Mouse (Mus musculus) testis, adult 2 months (tissue): ENCODE data around the gene Adamtsl1. TPM values are rescaled to one million over a fixed set of nuclear protein-coding genes. Genes with fewer than 3 reads are reported as not detected.

Source experiments
- H3K27ac ChIP-seq: fragments of 200-500 bp; 2 replicates; pipeline ENCODE4 v1.5.1; 2012; ENCODE audit warnings: low read depth, low read length; ENCODE audit not compliant: control insufficient read depth, insufficient read depth
- H3K27me3 ChIP-seq: fragments of 200-500 bp; 2 replicates; pipeline ENCODE4 v1.6.1; 2012; ENCODE audit warnings: mild to moderate bottlenecking, low read length, moderate library complexity; ENCODE audit not compliant: control insufficient read depth, insufficient read depth
- H3K36me3 ChIP-seq: fragments of 200-500 bp; 2 replicates; pipeline ENCODE4 v1.6.1; 2012; ENCODE audit warnings: mild to moderate bottlenecking, low read length; ENCODE audit not compliant: control insufficient read depth, insufficient read depth
- H3K4me1 ChIP-seq: fragments of 200-500 bp; 2 replicates; pipeline ENCODE4 v1.6.1; 2012; ENCODE audit warnings: low read length; ENCODE audit not compliant: control insufficient read depth, insufficient read depth
- H3K4me3 ChIP-seq: fragments of 200-500 bp; 2 replicates; pipeline ENCODE4 v1.5.1; 2012; ENCODE audit warnings: low read depth, mild to moderate bottlenecking, low read length, moderate library complexity, mixed read lengths; ENCODE audit not compliant: control insufficient read depth
- CTCF ChIP-seq: fragments of 200-500 bp; IDR thresholded peaks from 2 replicates; pipeline ENCODE4 v1.5.1; 2012; ENCODE audit warnings: low read depth, mild to moderate bottlenecking, inconsistent platforms, low read length, moderate library complexity; ENCODE audit not compliant: control insufficient read depth, insufficient read depth, insufficient replicate concordance
- POLR2A ChIP-seq: fragments of 200-500 bp; IDR thresholded peaks from 2 replicates; pipeline ENCODE4 v1.6.1; 2012; ENCODE audit warnings: low read depth, mild to moderate bottlenecking, inconsistent platforms, low read length, moderate library complexity; ENCODE audit not compliant: control insufficient read depth
- polyA plus RNA-seq: library from polyadenylated mRNA; depleted of rRNA; stranded (reverse); fragments of >200 nt; gene quantifications from 2 replicates; pipeline ENCODE4 v1.2.3, GENCODE M21; 2012

Adamtsl1 gene
- polyA plus RNA-seq, 1 experiment, result 5.2 TPM

DNA sequence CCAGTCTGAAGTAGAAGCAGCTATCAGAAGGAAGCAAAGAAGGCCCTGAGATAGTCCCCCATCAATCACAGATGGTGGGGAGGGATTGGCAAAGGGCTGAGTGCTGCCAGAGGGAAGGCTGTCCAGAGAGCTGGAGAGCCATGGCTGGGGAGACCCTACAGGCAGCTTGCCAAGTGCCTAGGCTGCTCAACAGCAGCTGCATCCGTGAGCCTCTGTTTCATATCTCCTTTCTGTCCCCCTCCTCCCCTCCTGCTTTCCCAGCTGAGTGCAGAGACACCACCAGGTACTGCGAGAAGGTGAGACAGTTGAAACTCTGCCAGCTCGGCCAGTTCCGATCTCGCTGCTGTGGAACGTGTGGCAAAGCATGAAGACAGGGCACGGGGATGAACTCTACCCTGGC, 911.6 kb downstream of the Adamtsl1 start:
- Histone ChIP-seq H3K4me1 (peaks cover 2% of the 10 kb centered on the region; the same call in 1 of the 2 replicates), H3K4me3 (no peak overlapping the region), H3K36me3 (no peaks in the 10 kb centered on the region), H3K27ac (no peak overlapping the region), H3K27me3 (no peaks in the 10 kb centered on the region)
- TF ChIP-seq POLR2A, result no peak
- no peak for TF ChIP-seq CTCF

GRCm38 (mm10) chr4:86426549-86426948, 912.6 kb downstream of the Adamtsl1 start:
- no peak overlapping the region for H3K27ac ChIP-seq
- peak overlapping the region; percentile 25; the same call in 1 of the 2 replicates for H3K4me3 ChIP-seq

DNA sequence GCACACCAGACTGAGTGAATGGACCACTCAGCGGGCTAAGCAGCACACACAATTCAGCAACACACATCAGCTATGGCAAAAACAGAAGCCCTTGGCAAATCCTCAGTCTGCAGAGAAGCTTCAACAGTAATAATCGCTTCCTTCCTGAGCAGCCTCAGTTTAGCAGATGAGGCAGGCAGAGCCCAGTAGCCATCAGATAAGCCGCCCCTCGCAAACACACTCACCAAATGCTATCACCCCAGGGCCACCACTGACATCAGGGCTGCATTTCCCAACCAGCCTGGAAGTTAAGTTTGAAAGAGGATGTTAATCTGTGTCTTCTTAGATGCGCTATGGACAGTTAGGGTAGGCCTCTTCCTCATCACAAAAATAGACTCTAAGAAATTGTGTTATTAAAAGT, 913.3 kb downstream of the Adamtsl1 start:
- TF ChIP-seq POLR2A, result no peak
- TF ChIP-seq CTCF, result no peak
- Histone ChIP-seq H3K27ac (no peak overlapping the region), H3K27me3 (no peaks in the 10 kb centered on the region), H3K4me3 (no peak overlapping the region), H3K4me1 (peaks cover 2% of the 10 kb centered on the region; the same call in 1 of the 2 replicates), H3K36me3 (no peaks in the 10 kb centered on the region)

More at GRCm38 (mm10) chr4:86426549-86426948, 912.6 kb downstream of the Adamtsl1 start:
- TF ChIP-seq CTCF, result no peak
- no peak for TF ChIP-seq POLR2A
- Histone ChIP-seq H3K36me3 (no peaks in the 10 kb centered on the region), H3K4me1 (peaks cover 2% of the 10 kb centered on the region; the same call in 1 of the 2 replicates), H3K27me3 (no peaks in the 10 kb centered on the region)

DNA sequence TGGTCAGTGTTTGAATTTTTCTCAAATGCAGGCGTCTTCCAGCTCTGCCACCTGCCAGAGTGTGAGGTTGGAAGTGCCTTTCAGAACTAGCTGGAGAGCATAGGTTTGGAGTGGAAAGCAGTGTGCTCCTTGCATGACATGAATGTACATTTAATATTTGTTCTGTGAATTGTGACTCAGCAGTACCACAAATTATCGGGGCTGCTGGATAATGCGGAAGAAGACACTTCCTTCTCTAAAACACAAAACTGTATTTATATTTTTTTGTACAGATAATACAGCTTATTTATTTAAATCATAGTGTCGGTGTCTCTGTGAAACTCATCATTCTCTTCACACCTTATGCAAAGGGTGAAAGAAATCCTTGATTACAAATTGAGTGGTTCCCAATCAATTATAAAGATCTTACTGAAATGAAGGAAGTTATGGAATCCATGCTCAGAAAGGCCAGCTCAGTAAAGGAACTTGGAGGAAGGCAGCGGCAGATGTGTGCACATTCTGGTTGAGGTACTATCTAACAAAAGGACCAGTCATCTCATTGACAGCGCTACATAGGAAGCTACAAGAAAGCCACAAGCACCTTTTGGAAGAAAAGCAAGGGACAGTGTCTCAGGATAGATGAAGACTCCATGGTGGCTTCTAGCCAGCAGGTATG, 914.2 kb downstream of the Adamtsl1 start:
- H3K27ac ChIP-seq, result no peak overlapping the region
- no peak overlapping the region for H3K4me3 ChIP-seq
- H3K4me1 ChIP-seq, result peaks cover 2% of the 10 kb centered on the region; the same call in 1 of the 2 replicates
- H3K27me3 ChIP-seq, result no peaks in the 10 kb centered on the region
- TF ChIP-seq POLR2A, result no peak
- TF ChIP-seq CTCF, result no peak
- H3K36me3 ChIP-seq, result no peaks in the 10 kb centered on the region

- TF ChIP-seq POLR2A (no peak), CTCF (no peak)
- Histone ChIP-seq H3K4me3 (no peak overlapping the region), H3K27ac (no peak overlapping the region), H3K27me3 (no peaks in the 10 kb centered on the region), H3K4me1 (no peaks in the 10 kb centered on the region), H3K36me3 (no peaks in the 10 kb centered on the region)
Measured at GRCm38 (mm10) chr4:86435631-86436030, 921.7 kb downstream of the Adamtsl1 start.

GRCm38 (mm10) chr4:86436336-86436735, 922.4 kb downstream of the Adamtsl1 start:
- Histone ChIP-seq H3K36me3 (no peaks in the 10 kb centered on the region), H3K4me1 (no peaks in the 10 kb centered on the region), H3K27me3 (no peaks in the 10 kb centered on the region), H3K27ac (no peak overlapping the region), H3K4me3 (no peak overlapping the region)
- TF ChIP-seq POLR2A, result no peak
- TF ChIP-seq CTCF, result no peak

GRCm38 (mm10) chr4:86450468-86450867, 936.5 kb downstream of the Adamtsl1 start:
- no peak for TF ChIP-seq CTCF
- TF ChIP-seq POLR2A, result no peak
- Histone ChIP-seq H3K27ac (no peak overlapping the region), H3K4me3 (no peak overlapping the region), H3K36me3 (no peaks in the 10 kb centered on the region), H3K4me1 (no peaks in the 10 kb centered on the region), H3K27me3 (no peaks in the 10 kb centered on the region)

DNA sequence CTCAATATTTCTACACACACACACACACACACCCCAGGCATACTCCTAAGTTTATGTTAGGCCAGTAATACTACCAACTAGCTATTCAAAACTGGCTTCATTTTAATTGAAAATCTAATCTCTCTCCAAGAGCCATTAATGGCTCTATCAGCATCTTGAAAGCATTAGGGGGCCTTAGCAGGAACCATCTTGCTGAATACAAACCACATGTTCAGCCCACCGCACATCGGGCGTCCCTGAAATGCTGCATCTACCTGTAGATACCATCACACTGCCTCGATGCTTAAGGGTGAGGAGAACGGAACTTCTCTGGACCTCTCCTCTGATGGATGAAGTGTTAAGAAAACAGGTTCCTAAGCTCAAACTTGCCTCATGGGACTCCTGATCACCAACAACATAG, 950.8 kb downstream of the Adamtsl1 start:
- Histone ChIP-seq H3K27me3 (no peaks in the 10 kb centered on the region), H3K27ac (no peak overlapping the region), H3K36me3 (no peaks in the 10 kb centered on the region), H3K4me1 (no peaks in the 10 kb centered on the region), H3K4me3 (no peak overlapping the region)
- TF ChIP-seq CTCF (no peak), POLR2A (no peak)
